Mouse (Mus musculus): ENCODE measurements at regions not wholly inside any gene's neighbourhood (a gene's known extent, or its start where the extent isn't known, plus 50 kb on each side); places are given as distances from the start of the nearest gene placed in this dataset. TPM values are rescaled to one million over a fixed set of nuclear protein-coding genes. Genes with fewer than 3 reads are reported as not detected.

DNA sequence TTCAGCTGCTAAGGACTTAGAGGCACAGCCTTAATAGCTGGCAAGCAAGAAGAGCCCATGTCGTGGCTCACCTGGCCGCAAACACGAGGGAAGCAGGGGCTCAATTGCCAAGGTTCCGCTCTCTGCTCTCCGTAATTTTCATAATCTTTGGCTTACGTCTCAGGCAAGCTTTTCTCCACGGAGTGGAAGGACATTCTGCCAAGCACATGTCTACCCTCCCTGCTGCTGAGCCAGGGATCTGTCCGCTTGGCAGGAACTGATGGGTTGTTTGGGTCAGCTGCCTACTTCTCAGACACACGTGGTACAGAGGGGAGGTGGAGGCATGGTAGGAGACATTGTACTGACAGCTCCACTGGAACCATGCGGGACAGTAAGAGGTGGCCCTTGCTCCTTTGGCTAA lies 61.7 kb upstream of the Zbtb40 start:
- ATAC-seq (replicated peaks; ENCODE audit: low FRiP score) (no peak), DNase-seq (ENCODE audit: low spot score) (no peak)
- peaks cover 13% of the 10 kb centered on the region for H3K27me3 ChIP-seq (replicated peaks; ENCODE audit: control insufficient read depth, insufficient read depth, low read length)
- no peak overlapping the region for H3K4me2 ChIP-seq
- no peak overlapping the region for H3K4me3 ChIP-seq (ENCODE audit: low read depth, low read length)
- H3K9ac ChIP-seq (ENCODE audit: low read depth, low read length), result no peak overlapping the region
- no peak overlapping the region for H3K27ac ChIP-seq (ENCODE audit: low read depth, low read length)
- no peaks in the 10 kb centered on the region for H3K4me1 ChIP-seq (replicated peaks; ENCODE audit: control insufficient read depth, insufficient read depth, low read length)
- no peaks in the 10 kb centered on the region for H3K36me3 ChIP-seq (ENCODE audit: control insufficient read depth, insufficient read depth, low read length)
- 72% methylated on average over 10 of the region's 10 CpGs for WGBS
- no peaks in the 10 kb centered on the region for H3K9me3 ChIP-seq (ENCODE audit: control insufficient read depth, low read length)

- H3K27me3 ChIP-seq (replicated peaks; ENCODE audit: control insufficient read depth, insufficient read depth, low read length), result peaks cover 9% of the 10 kb centered on the region
- no peak overlapping the region for H3K4me3 ChIP-seq (ENCODE audit: low read depth, low read length)
- no peak for DNase-seq (ENCODE audit: low spot score)
- no peaks in the 10 kb centered on the region for H3K36me3 ChIP-seq (ENCODE audit: control insufficient read depth, insufficient read depth, low read length)
- H3K27ac ChIP-seq (ENCODE audit: low read depth, low read length), result no peak overlapping the region
- no peaks in the 10 kb centered on the region for H3K4me1 ChIP-seq (replicated peaks; ENCODE audit: control insufficient read depth, insufficient read depth, low read length)
- H3K9me3 ChIP-seq (ENCODE audit: control insufficient read depth, low read length), result no peaks in the 10 kb centered on the region
- WGBS, result 77% methylated on average over 10 of the region's 10 CpGs
- H3K4me2 ChIP-seq, result no peak overlapping the region
- no peak for ATAC-seq (replicated peaks; ENCODE audit: low FRiP score)
- no peak overlapping the region for H3K9ac ChIP-seq (ENCODE audit: low read depth, low read length)
Observed at GRCm38 (mm10) chr4:137104447-137105044, 55.9 kb upstream of the Zbtb40 start.

DNA sequence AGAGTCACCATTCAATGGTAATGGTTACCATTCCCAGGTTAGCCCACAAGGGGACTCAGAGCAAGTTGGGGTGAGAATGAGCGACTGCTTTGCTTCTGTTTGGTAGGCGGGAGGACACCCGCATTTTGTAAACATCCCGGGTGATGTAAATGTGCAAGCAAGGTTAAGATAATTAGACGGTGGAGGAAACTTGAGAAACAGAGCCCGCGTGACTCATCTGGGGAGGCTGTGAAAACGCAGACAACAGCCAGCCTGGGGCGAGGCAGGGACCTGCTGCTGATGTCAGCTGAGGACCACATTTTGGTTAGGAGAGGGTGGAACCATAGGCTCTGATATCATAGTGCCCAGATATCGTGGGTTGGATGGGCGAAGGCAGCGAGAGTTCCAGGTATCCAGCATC lies 52.6 kb upstream of the Zbtb40 start:
- DNase-seq (ENCODE audit: low spot score), result no peak
- ATAC-seq (replicated peaks; ENCODE audit: low FRiP score), result no peak
- peaks cover 8% of the 10 kb centered on the region for H3K27me3 ChIP-seq (replicated peaks; ENCODE audit: control insufficient read depth, insufficient read depth, low read length)
- H3K9ac ChIP-seq (ENCODE audit: low read depth, low read length), result no peak overlapping the region
- no peak overlapping the region for H3K4me2 ChIP-seq
- H3K27ac ChIP-seq (ENCODE audit: low read depth, low read length), result no peak overlapping the region
- H3K4me1 ChIP-seq (replicated peaks; ENCODE audit: control insufficient read depth, insufficient read depth, low read length), result no peaks in the 10 kb centered on the region; the same call in 1 of the 2 replicates
- 77% methylated on average over 12 of the region's 12 CpGs for WGBS
- H3K9me3 ChIP-seq (ENCODE audit: control insufficient read depth, low read length), result no peaks in the 10 kb centered on the region
- H3K36me3 ChIP-seq (ENCODE audit: control insufficient read depth, insufficient read depth, low read length), result no peaks in the 10 kb centered on the region
- H3K4me3 ChIP-seq (ENCODE audit: low read depth, low read length), result no peak overlapping the region

- Histone ChIP-seq H3K9me3 (ENCODE audit: control insufficient read depth, low read length) (no peaks in the 10 kb centered on the region), H3K4me3 (ENCODE audit: low read depth, low read length) (no peak overlapping the region), H3K36me3 (ENCODE audit: control insufficient read depth, insufficient read depth, low read length) (no peaks in the 10 kb centered on the region), H3K4me2 (no peak overlapping the region), H3K27me3 (replicated peaks; ENCODE audit: control insufficient read depth, insufficient read depth, low read length) (peaks cover 8% of the 10 kb centered on the region), H3K27ac (ENCODE audit: low read depth, low read length) (no peak overlapping the region), H3K4me1 (replicated peaks; ENCODE audit: control insufficient read depth, insufficient read depth, low read length) (no peaks in the 10 kb centered on the region; the same call in 1 of the 2 replicates), H3K9ac (ENCODE audit: low read depth, low read length) (no peak overlapping the region)
- ATAC-seq (replicated peaks; ENCODE audit: low FRiP score), result no peak
- no peak for DNase-seq (ENCODE audit: low spot score)
- WGBS, result 84% methylated on average over 4 of the region's 4 CpGs
Observed at GRCm38 (mm10) chr4:137100756-137101155, 52.2 kb upstream of the Zbtb40 start.

Small RNA genes in the stretch of these regions (microRNA-seq; reads per million reads assigned to microRNA genes)
- gene Gm23263 (ENCODE audit: borderline number of aligned reads) (not detected), gene Gm25399 (ENCODE audit: borderline number of aligned reads) (not detected)

Data from liver, embryonic 11.5 days (tissue).